Mouse (Mus musculus) liver, embryonic 12.5 days (tissue): ENCODE measurements around the gene Pknox2. TPM values are rescaled to one million over a fixed set of nuclear protein-coding genes. Genes with fewer than 3 reads are reported as not detected.

Source experiments
- ATAC-seq: fragments of 200-750 bp; cut with Nextera tagmentation; 2 replicates; pipeline ENCODE4 v1.8.0; 2017; ENCODE audit warnings: moderate number of reproducible peaks, mild to moderate bottlenecking, moderate library complexity
- H3K27ac ChIP-seq: fragments of 300-500 bp; sonication (generic); 2 replicates; pipeline ENCODE4 v1.5.1; 2016; ENCODE audit warnings: mild to moderate bottlenecking
- H3K27me3 ChIP-seq: fragments of 300-500 bp; sonication (generic); replicated peaks from 2 replicates; pipeline ENCODE4 v1.6.1; 2016; ENCODE audit warnings: mild to moderate bottlenecking, moderate library complexity
- H3K36me3 ChIP-seq: fragments of 300-500 bp; sonication (generic); 2 replicates; pipeline ENCODE4 v1.6.1; 2016; ENCODE audit warnings: mild to moderate bottlenecking, moderate library complexity
- H3K4me1 ChIP-seq: fragments of 300-500 bp; sonication (generic); 2 replicates; pipeline ENCODE4 v1.6.1; 2016
- H3K4me2 ChIP-seq: fragments of 300-500 bp; sonication (generic); 2 replicates; pipeline ENCODE4 v1.6.1; 2016; ENCODE audit warnings: mild to moderate bottlenecking, moderate library complexity
- H3K4me3 ChIP-seq: fragments of 300-500 bp; sonication (generic); 2 replicates; pipeline ENCODE4 v1.5.1; 2016; ENCODE audit warnings: mild to moderate bottlenecking, moderate library complexity
- H3K9ac ChIP-seq: fragments of 300-500 bp; sonication (generic); 2 replicates; pipeline ENCODE4 v1.6.1; 2016; ENCODE audit warnings: mild to moderate bottlenecking, moderate library complexity
- H3K9me3 ChIP-seq: fragments of 300-500 bp; sonication (generic); replicated peaks from 2 replicates; pipeline ENCODE4 v1.6.1; 2016; ENCODE audit warnings: mild to moderate bottlenecking, moderate library complexity
- WGBS: fragments of 180-500 bp; shearing (Covaris S2); methylation state at CpG from one replicate; pipeline ENCODE4 v1.1.7; 2016; ENCODE audit not compliant: insufficient replicate concordance; 5-methylcytosine and 5-hydroxymethylcytosine counted together
- polyA plus RNA-seq: library from polyadenylated mRNA; unstranded; fragments of >200 nt; fragmentation: Nextera tagmentation; extraction: Ambion mirVana; gene quantifications from 2 replicates; pipeline ENCODE4 v1.2.1, GENCODE M21; 2016

Gene Pknox2
- polyA plus RNA-seq, 1 experiment from 2014 or later = 0.57 TPM

DNA sequence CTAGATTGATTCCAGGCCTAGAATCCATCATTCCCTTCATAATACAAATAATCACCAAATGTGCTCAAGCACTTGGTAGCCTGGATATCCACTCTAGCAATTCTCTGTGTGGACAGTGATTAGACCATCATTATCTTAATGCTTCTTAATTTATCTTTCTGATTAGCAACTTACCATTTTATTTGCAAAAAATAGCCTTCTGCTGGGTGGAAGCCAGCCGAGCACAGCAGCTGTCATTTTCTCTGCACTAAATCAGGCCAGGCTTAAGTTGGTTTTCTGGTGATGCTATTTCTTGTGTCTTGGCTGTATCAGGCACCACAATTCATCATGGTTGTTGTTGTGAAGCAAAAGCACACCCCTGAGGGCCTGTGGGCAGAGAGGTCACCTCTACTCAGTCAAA, 112.9 kb downstream of the Pknox2 start:
- no peak overlapping the region for H3K4me3 ChIP-seq
- no peaks in the 10 kb centered on the region for H3K27me3 ChIP-seq
- no peaks in the 10 kb centered on the region for H3K4me1 ChIP-seq
- H3K27ac ChIP-seq = no peak overlapping the region
- no peak overlapping the region for H3K9ac ChIP-seq
- H3K9me3 ChIP-seq = no peaks in the 10 kb centered on the region
- ATAC-seq = no peak
- WGBS = 63% methylated on average over 1 of the region's 1 CpGs
- no peaks in the 10 kb centered on the region for H3K36me3 ChIP-seq
- H3K4me2 ChIP-seq = no peak overlapping the region

DNA sequence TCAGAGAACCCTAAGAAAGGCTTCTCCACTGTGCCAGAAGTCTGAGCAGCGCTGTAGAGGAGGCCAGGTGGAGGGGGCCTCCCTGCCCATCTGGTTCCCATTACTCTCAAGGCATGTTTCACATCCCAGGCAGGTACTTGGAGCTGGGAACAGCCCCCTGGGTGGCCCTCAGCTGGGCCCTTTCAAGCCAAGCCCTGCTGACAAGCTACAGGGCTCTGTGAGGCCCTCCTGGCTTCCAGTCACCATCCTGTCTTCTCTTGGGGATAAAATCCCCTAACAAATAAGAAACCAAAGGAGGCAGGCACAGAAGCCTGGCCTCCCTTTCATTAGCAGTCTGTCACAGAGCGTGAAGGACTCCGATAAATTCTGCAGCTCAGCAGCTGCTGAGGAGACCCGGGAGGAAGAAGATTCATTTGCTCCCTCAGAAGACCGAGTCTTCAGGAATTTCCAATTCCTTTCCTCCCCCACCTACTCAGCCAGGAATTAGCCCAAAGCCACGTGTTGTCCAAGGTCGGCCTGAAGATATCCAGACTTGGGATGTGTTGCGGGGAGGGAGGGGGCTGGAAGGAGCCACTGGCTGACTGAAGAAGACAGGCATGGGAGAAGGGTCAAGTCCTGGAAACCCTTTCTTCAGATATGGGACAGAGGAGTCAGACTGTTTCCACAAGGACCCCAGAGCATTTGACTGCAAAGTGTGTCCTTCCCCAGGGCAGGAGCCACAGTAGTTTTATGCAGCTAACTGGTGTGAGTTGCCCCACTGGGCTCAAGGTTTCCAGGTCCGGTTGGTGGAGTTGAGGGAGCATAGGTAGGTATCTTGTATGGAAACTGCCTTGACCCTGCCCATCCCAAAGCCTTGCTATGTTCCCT, 116.6 kb downstream of the Pknox2 start:
- Histone ChIP-seq H3K9me3 (no peaks in the 10 kb centered on the region), H3K9ac (no peak overlapping the region), H3K4me2 (no peak overlapping the region), H3K4me3 (no peak overlapping the region), H3K4me1 (no peaks in the 10 kb centered on the region), H3K27ac (no peak overlapping the region), H3K36me3 (no peaks in the 10 kb centered on the region), H3K27me3 (no peaks in the 10 kb centered on the region)
- 36% methylated on average over 9 of the region's 9 CpGs for WGBS
- ATAC-seq = no peak

DNA sequence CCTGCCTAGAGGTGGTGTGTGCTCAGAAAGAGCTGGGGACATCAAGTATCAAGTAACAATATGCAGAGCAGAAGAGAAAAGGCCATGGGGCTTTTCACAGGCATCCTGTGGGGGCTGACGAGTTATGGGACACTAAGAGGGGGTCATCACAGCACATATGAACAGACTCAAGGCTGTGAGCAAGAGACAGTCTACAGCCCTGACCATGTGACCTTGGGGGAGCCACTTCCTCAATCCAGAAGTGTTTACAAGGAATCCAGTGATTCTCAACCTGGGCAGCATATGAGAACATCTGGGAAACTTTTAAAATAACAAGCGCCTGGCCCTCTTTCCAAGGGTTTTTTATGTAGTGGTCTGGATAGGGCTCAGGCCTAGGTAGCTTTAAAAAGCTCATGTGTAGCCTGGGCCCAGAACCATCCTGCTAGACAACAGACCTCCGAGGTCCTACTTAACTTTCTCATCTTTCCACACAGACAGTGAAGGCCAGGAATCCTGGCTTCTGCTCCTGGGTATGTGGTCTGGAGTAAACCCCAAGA, 117.3 kb downstream of the Pknox2 start:
- Histone ChIP-seq H3K9ac (no peak overlapping the region), H3K27me3 (no peaks in the 10 kb centered on the region), H3K4me2 (no peak overlapping the region), H3K27ac (no peak overlapping the region), H3K4me1 (no peaks in the 10 kb centered on the region), H3K9me3 (no peaks in the 10 kb centered on the region), H3K4me3 (no peak overlapping the region), H3K36me3 (no peaks in the 10 kb centered on the region)
- WGBS = 59% methylated on average over 3 of the region's 3 CpGs
- ATAC-seq = no peak

DNA sequence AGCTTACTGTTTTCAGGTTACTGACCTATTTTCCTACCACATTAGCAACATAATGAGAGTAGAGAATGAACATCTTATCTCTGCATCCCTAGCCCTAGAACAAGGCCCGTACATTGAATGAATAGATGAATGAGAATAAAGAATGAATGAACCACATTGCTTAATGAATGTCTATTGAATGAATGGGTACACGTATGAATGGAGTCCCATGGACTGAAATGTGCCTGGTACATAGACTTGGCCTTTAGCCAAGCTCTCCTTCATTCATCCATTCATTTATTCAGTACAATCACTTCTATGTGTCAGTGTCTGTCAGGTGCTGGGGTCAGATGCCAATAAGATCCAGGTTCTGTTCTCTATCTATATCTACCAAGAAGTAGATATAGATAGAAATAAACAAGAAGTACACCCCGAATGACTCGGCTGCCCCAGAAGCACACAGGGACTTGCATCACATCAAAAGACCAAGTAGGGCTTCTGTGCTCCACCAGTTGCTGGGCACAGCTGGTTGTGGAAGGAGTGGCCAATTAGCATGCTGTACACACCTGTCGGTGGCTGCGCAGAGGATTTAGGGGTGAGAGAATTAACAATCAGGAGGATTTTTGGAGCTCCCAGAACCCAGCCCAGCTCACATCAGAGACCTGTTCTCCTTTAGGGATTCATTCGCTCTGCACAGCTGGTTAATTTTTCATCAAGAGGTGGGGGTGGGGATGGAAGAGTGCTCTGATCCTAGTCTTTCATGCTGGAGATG, 119.2 kb downstream of the Pknox2 start:
- H3K9ac ChIP-seq = no peak overlapping the region
- ATAC-seq = no peak
- no peak overlapping the region for H3K4me3 ChIP-seq
- H3K9me3 ChIP-seq = no peaks in the 10 kb centered on the region
- WGBS = 67% methylated on average over 7 of the region's 7 CpGs
- no peak overlapping the region for H3K27ac ChIP-seq
- H3K4me2 ChIP-seq = no peak overlapping the region
- H3K36me3 ChIP-seq = no peaks in the 10 kb centered on the region
- H3K4me1 ChIP-seq = no peaks in the 10 kb centered on the region
- H3K27me3 ChIP-seq = no peaks in the 10 kb centered on the region

DNA sequence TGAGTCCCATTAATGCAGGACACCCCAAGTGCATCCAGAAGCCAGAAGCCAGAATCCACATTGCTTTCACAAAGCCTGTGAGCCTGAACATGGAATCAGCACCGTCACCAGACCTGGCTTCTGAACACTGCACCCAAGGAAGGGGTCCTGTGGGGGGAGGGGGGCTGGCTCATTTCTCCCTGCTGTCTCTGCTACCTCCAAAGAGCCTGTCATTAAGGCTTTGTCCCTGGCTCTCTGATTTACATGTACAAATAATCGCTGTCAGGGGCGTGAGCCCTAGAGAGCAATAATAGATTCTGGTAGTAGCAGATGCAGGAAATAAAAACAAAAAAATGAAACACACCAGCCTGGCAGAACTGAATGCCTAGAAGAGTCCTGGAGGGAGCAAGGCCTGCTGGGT, 121.3 kb downstream of the Pknox2 start:
- Histone ChIP-seq H3K9me3 (no peaks in the 10 kb centered on the region), H3K4me1 (peaks cover 8% of the 10 kb centered on the region; the same call in 1 of the 2 replicates), H3K4me2 (no peak overlapping the region), H3K27ac (no peak overlapping the region), H3K4me3 (no peak overlapping the region), H3K9ac (no peak overlapping the region), H3K36me3 (no peaks in the 10 kb centered on the region), H3K27me3 (no peaks in the 10 kb centered on the region)
- 45% methylated on average over 3 of the region's 3 CpGs for whole genome bisulfite sequencing
- no peak for ATAC-seq

DNA sequence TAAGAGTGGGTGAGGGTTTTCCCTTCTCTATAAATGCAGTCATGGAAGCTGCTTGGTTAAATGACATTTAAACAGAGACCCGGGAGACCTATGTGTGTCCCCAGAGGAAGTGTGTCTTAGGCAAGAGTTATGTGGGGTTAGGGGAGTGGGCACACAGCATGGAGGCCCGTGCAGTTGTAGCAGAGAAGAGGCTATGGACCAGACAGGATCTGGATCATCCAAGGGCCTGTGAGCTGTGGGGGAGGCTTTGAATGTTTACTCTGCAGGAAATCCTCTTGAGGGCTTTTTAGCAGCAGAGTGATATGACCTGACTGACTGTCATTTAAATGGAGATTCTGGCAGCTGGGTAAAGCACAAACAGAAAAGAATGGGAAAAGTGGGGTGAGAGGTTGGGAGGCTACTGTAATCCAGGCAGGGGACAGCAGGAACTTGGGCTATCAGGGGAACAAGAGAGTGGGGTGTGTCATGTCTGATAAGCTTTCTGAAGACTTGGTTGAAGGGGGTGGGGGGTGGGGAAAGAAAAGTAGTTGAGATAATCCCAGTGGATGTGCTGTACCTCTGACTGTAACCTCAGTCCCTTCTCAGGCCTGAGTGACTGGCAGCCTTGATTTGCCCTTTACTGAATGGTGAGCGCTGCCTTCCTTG, 125.5 kb downstream of the Pknox2 start:
- Histone ChIP-seq H3K9ac (no peak overlapping the region), H3K4me3 (no peak overlapping the region), H3K36me3 (no peaks in the 10 kb centered on the region), H3K9me3 (no peaks in the 10 kb centered on the region), H3K4me1 (peaks cover 8% of the 10 kb centered on the region; the same call in 1 of the 2 replicates), H3K27me3 (no peaks in the 10 kb centered on the region), H3K4me2 (no peak overlapping the region), H3K27ac (no peak overlapping the region)
- WGBS = 16% methylated on average over 3 of the region's 3 CpGs
- no peak for ATAC-seq

DNA sequence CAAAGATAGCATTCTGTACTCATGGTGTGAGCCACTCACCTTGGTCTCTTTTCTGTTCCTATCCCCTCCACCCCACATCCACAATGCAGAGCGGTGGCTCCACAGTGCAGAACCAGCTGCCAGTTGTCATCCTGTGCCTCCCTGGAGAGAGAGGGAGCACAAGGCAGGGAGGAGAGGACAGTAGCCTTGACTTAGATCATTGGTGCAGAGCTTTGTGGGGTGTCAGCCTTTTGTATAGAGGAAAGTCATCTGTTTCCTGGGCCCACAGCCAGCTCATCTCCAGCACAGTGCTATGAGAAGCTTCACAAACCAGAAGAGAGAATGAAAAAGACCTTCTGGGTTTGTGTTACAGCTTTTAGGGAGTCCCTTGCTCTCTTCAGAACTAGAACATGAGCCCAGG, 129.1 kb downstream of the Pknox2 start:
- H3K4me2 ChIP-seq = no peak overlapping the region
- no peak overlapping the region for H3K27ac ChIP-seq
- ATAC-seq = no peak
- no peak overlapping the region for H3K4me3 ChIP-seq
- H3K4me1 ChIP-seq = peaks cover 8% of the 10 kb centered on the region; the same call in 1 of the 2 replicates
- H3K9me3 ChIP-seq = no peaks in the 10 kb centered on the region
- H3K9ac ChIP-seq = no peak overlapping the region
- no peaks in the 10 kb centered on the region for H3K27me3 ChIP-seq
- no peaks in the 10 kb centered on the region for H3K36me3 ChIP-seq
- WGBS = 67% methylated on average over 1 of the region's 1 CpGs

DNA sequence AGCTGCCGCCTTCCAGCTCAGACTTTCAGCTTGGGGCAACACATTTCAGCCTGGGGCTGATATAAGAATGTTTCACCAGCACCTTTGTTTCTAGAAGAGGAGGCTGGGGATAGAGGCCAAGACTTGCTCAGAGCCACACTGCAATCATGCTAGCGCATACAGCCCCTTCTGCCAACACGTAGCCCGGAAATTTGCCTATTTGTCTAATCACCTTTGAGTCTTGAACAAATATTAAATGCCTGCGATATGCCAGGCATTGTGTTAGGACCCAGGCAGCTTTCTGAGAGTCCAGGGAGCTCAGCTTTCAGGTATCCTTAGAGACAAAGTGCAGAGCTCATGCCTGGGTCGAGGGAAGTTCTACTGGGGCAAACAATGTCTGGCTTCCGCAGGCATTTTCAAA, 130.0 kb downstream of the Pknox2 start:
- no peak overlapping the region for H3K27ac ChIP-seq
- H3K27me3 ChIP-seq = no peaks in the 10 kb centered on the region
- H3K4me2 ChIP-seq = no peak overlapping the region
- no peaks in the 10 kb centered on the region for H3K9me3 ChIP-seq
- ATAC-seq = no peak
- no peaks in the 10 kb centered on the region for H3K36me3 ChIP-seq
- H3K4me3 ChIP-seq = no peak overlapping the region
- no peak overlapping the region for H3K9ac ChIP-seq
- 65% methylated on average over 7 of the region's 7 CpGs for WGBS
- H3K4me1 ChIP-seq = peaks cover 7% of the 10 kb centered on the region; the same call in 1 of the 2 replicates

DNA sequence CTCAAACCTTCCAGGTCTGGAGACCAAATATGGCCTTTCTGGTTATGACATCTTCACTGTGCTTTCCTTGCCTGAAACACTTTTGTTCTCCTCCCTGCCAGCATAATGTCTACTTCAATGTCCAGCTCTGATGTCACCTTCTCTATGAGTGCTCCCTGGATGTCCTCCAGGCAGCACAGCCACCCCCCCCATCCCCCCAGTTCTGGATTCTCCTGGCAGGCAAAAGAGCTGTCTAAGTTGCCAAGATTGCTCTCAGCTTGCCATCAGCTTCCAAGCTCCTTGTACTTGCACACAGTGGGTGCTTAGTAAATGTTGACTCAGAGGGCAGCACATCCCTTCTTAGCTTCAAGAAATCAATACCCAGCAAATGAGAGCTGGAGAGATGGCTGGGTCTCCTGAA, 131.0 kb downstream of the Pknox2 start:
- H3K9me3 ChIP-seq = no peaks in the 10 kb centered on the region
- H3K4me2 ChIP-seq = no peak overlapping the region
- H3K9ac ChIP-seq = no peak overlapping the region
- no peak for ATAC-seq
- no peak overlapping the region for H3K27ac ChIP-seq
- H3K4me3 ChIP-seq = no peak overlapping the region
- H3K27me3 ChIP-seq = no peaks in the 10 kb centered on the region
- H3K4me1 ChIP-seq = no peaks in the 10 kb centered on the region
- no peaks in the 10 kb centered on the region for H3K36me3 ChIP-seq

DNA sequence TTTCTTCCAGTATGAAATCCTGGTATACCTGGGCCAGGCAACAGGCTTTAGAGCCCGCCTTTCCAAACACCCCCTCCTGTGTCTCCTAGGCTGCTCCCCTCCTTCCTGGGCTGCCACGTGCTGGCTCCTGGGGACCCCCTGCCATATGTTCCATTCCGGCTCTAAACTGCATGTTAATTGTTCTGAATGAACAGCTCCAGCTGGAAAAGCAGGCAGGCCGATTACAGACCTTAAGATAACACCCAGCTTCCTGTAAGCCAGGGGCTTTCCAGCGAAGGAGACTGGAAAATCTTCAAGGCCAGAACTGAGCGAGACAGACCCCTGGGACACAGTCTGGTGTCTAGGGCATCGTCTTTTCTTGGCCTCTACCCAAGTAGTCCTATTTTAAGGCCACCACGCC, 133.6 kb downstream of the Pknox2 start:
- Histone ChIP-seq H3K4me3 (no peak overlapping the region), H3K9ac (no peak overlapping the region), H3K4me2 (no peak overlapping the region), H3K9me3 (no peaks in the 10 kb centered on the region), H3K4me1 (no peaks in the 10 kb centered on the region), H3K27me3 (no peaks in the 10 kb centered on the region), H3K36me3 (no peaks in the 10 kb centered on the region), H3K27ac (no peak overlapping the region)
- no peak for ATAC-seq
- WGBS = 36% methylated on average over 8 of the region's 8 CpGs

DNA sequence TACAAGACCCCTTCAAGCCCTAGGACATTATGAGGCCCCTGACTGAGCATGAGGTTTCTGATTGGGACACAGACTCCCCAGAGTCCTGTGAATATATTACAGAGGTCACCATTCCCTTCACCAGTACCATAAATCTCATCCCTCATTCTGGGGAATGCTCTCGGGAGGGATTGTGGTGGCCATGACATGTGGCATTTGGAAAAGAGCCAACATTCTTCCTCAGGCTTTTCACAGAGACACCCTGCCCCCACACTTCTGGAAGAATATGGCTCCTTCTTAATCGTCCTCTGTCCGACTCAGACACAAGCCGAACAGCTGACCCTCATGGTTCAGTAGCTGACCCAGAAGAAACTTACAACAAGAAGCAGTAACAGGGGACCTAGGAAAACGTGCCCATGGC, 139.1 kb downstream of the Pknox2 start:
- H3K27ac ChIP-seq = no peak overlapping the region
- no peaks in the 10 kb centered on the region; the same call in 1 of the 2 replicates for H3K27me3 ChIP-seq
- no peaks in the 10 kb centered on the region for H3K9me3 ChIP-seq
- no peaks in the 10 kb centered on the region for H3K36me3 ChIP-seq
- ATAC-seq = no peak
- H3K9ac ChIP-seq = no peak overlapping the region
- no peaks in the 10 kb centered on the region for H3K4me1 ChIP-seq
- no peak overlapping the region for H3K4me3 ChIP-seq
- 60% methylated on average over 5 of the region's 5 CpGs for WGBS
- no peak overlapping the region for H3K4me2 ChIP-seq

DNA sequence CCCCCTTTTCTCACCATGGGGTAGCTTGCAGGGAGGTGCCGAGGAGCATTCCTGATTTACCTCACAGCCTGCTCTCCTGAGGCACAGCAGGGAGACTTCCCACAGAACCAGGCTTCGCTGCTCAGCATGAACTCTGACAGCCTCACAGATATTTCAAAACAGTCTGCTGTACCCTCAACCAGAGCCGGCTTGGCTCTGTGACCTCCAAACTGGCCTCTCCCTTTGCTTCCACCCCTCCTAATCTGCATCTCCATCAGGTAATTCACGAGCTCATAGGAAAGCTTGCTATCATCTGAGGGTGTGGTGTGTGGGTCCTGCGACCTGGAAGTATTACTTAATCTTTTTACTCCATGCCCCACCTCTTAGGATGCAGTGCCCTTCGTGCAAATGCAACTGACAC, 142.5 kb downstream of the Pknox2 start:
- 24% methylated on average over 6 of the region's 6 CpGs for WGBS
- H3K4me3 ChIP-seq = no peak overlapping the region

More for the DNA sequence above, 142.5 kb downstream of the Pknox2 start:
- H3K27ac ChIP-seq = no peak overlapping the region
- no peak overlapping the region for H3K4me2 ChIP-seq
- no peaks in the 10 kb centered on the region for H3K9me3 ChIP-seq
- no peaks in the 10 kb centered on the region; the same call in 1 of the 2 replicates for H3K27me3 ChIP-seq
- no peaks in the 10 kb centered on the region for H3K4me1 ChIP-seq
- no peak overlapping the region for H3K9ac ChIP-seq
- ATAC-seq = no peak
- no peaks in the 10 kb centered on the region for H3K36me3 ChIP-seq
